Mouse (Mus musculus) ES-E14 (cell line): ENCODE results near the gene Rhob. TPM values are rescaled to one million over a fixed set of nuclear protein-coding genes. Genes with fewer than 3 reads are reported as not detected.

Experiments used
- DNase-seq: peaks from one replicate; pipeline ENCODE4 v3.0.0-alpha.2; 2013; ENCODE audit warnings: low read depth, low spot score
- H3K27ac ChIP-seq: 2 replicates; pipeline ENCODE4 v1.5.1; 2012; ENCODE audit warnings: low read depth, mild to moderate bottlenecking, low read length, moderate library complexity, mixed read lengths; ENCODE audit not compliant: poor library complexity, insufficient read depth, severe bottlenecking
- H3K36me3 ChIP-seq: 2 replicates; pipeline ENCODE4 v1.6.1; 2012; ENCODE audit warnings: mild to moderate bottlenecking, low read length, moderate library complexity, mixed read lengths; ENCODE audit not compliant: control insufficient read depth, poor library complexity, insufficient read depth, severe bottlenecking
- H3K4me1 ChIP-seq, 2 experiments: fragments of 150-350 bp in 1 of 2; sonication (generic) in 1 of 2; 2 replicates each; pipeline ENCODE4 v1.6.1; 2012; ENCODE audit warnings: low read length in 2 of 2, mild to moderate bottlenecking in 1 of 2, mixed read lengths in 1 of 2; ENCODE audit not compliant: control insufficient read depth in 2 of 2, insufficient read depth in 2 of 2, poor library complexity in 1 of 2
- H3K4me3 ChIP-seq, 2 experiments: fragments of 150-350 bp in 1 of 2; sonication (generic) in 1 of 2; 2 replicates each; pipeline ENCODE4 v1.5.1; 2012; ENCODE audit warnings: low read length in 2 of 2, low read depth in 1 of 2, mild to moderate bottlenecking in 1 of 2, mixed read lengths in 1 of 2; ENCODE audit not compliant: insufficient read depth in 1 of 2, poor library complexity in 1 of 2, severe bottlenecking in 1 of 2
- H3K9ac ChIP-seq: 2 replicates; pipeline ENCODE4 v1.6.1; 2012; ENCODE audit warnings: low read depth, mild to moderate bottlenecking, low read length, mixed read lengths; ENCODE audit not compliant: poor library complexity, insufficient read depth, severe bottlenecking
- H3K9me3 ChIP-seq: fragments of 150-350 bp; sonication (generic); 2 replicates; pipeline ENCODE4 v1.6.1; 2012; ENCODE audit warnings: low read depth, mild to moderate bottlenecking, low read length; ENCODE audit not compliant: control insufficient read depth, insufficient read depth
- CHD2 ChIP-seq: IDR thresholded peaks from 2 replicates; pipeline ENCODE4 v1.6.1; 2014; ENCODE audit warnings: mild to moderate bottlenecking, low read depth, low read length, inconsistent platforms
- HCFC1 ChIP-seq: IDR thresholded peaks from 2 replicates; pipeline ENCODE4 v1.6.1; 2012; ENCODE audit warnings: low read length, inconsistent platforms, borderline replicate concordance; ENCODE audit not compliant: insufficient read depth
- MAFK ChIP-seq: IDR thresholded peaks from 2 replicates; pipeline ENCODE4 v1.6.1; 2014; ENCODE audit warnings: mild to moderate bottlenecking, low read depth, low read length, inconsistent platforms; ENCODE audit not compliant: insufficient read depth
- ZC3H11A ChIP-seq: IDR thresholded peaks from 2 replicates; pipeline ENCODE4 v1.6.1; 2012; ENCODE audit warnings: low read depth, mild to moderate bottlenecking, inconsistent platforms, low read length, borderline replicate concordance
- ZNF384 ChIP-seq: IDR thresholded peaks from 2 replicates; pipeline ENCODE4 v1.6.1; 2012; ENCODE audit warnings: low read depth, low read length, inconsistent platforms
- in situ Hi-C, 2 experiments: fragments of 600-800 bp; cut with MboI; formaldehyde crosslinking; loops; one replicate each; pipeline ENCODE4 v1.15.1; 2025; ENCODE audit warnings: low sequenced_read_pairs in 2 of 2, inconsistent platforms in 1 of 2; ENCODE audit not compliant: unreplicated experiment in 2 of 2
- total RNA-seq: library from RNA; depleted of rRNA; stranded (reverse); fragments of 300-350 nt; gene quantifications from 2 replicates; pipeline ENCODE4 v1.2.3, GENCODE M21; 2012

Gene Rhob
- total RNA-seq, 1 experiment = 43.6 TPM

DNA sequence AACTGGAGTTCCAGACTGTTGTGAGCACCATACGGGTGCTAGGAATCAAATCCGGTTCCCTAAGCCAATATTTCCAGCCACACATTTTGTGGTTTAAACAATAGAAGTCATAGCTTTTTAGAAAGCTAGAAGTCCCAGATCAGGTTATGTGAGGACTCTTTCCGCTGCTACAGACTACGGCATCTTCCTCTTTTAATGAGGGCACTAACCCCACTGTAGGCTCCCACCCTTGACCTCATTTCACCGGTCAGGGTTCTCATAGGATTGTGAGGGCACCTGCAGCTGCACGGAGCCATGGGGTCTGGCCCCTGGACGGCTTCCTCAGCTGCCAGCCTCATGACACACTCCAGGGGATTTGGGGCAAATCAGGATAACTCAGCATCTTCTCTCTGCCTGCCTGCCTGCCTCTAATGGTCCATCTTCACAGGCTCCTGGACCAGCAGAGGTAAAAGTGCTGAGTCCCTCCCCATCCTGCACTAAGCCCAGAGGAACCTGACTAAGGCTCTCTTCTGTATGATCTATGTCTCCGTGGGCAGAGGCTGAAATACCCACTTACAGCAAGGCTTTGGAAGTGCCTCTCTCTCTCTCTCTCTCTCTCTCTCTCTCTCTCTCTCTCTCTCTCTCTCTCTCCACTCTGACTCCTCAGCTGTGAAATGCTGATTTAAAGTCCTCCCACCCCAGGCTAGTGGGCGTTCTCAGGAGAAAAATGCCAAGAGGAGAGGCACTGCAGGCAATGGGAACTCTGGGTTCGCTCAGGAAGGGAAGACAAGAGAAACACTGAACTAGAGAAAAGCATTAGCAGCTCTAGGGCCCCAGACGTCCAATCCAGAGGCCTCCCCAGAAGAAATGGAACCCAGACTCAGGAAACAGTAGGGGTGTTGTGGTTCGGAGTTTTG lies 32.5 kb downstream of the Rhob start:
- DNase-seq = no peak
- in situ Hi-C loops = no loop called here
- H3K4me3 ChIP-seq = no peak overlapping the region
- no peak overlapping the region for H3K9ac ChIP-seq
- H3K4me1 ChIP-seq = no peaks in the 10 kb centered on the region
- no peak overlapping the region for H3K27ac ChIP-seq
- H3K36me3 ChIP-seq = no peaks in the 10 kb centered on the region
- TF ChIP-seq HCFC1 = no peak
- no peak for TF ChIP-seq MAFK
- no peak for TF ChIP-seq ZC3H11A
- TF ChIP-seq ZNF384 = no peak
- no peak for TF ChIP-seq CHD2
- H3K9me3 ChIP-seq = no peaks in the 10 kb centered on the region

DNA sequence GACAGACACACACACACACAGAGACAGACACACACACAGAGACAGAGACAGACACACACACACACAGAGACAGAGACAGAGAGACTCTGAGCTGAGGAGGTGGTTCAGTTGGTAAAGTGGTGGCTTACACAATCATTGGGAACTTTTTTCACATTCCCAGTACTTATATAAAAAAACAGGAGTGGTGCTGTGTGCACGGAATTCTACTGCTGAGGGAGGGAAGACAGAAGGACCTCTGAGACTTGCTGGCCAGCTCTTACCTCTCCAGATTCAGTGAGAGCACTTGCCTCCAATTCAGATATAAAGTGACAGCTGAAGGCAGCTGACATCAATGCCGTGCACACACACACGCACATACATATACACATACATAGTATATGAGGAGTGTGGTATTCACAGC lies 34.1 kb downstream of the Rhob start:
- Histone ChIP-seq H3K4me3 (no peak overlapping the region), H3K27ac (no peak overlapping the region), H3K9me3 (no peaks in the 10 kb centered on the region), H3K36me3 (no peaks in the 10 kb centered on the region), H3K4me1 (no peaks in the 10 kb centered on the region), H3K9ac (no peak overlapping the region)
- no peak for DNase-seq
- no peak for TF ChIP-seq ZC3H11A
- no peak for TF ChIP-seq HCFC1
- TF ChIP-seq MAFK = no peak
- TF ChIP-seq CHD2 = no peak
- TF ChIP-seq ZNF384 = no peak
- in situ Hi-C loops = no loop called here

DNA sequence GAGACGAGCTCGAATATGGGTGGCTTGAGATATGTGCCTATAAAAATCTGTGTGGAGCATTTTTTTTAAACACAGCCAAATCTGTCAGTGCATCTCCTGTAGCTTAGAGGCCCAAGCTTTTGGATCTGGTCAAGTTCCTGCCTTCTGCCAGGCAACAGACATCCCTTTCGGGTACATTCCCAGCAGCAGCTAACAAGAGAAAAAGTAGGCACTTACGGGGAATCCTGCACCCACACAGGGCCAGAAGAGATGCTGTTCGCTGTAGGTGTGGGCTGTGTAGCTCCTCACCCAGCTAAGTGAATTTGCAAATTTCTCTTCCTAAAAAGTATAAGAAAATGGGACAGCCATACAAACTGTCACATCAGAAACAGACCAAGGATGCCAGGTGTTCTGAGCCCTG lies 34.8 kb downstream of the Rhob start:
- in situ Hi-C loops = no loop called here
- TF ChIP-seq ZNF384 = no peak
- TF ChIP-seq MAFK = no peak
- no peak for TF ChIP-seq HCFC1
- TF ChIP-seq ZC3H11A = no peak
- no peak for TF ChIP-seq CHD2
- no peaks in the 10 kb centered on the region for H3K4me1 ChIP-seq
- H3K36me3 ChIP-seq = no peaks in the 10 kb centered on the region
- H3K4me3 ChIP-seq = no peak overlapping the region
- H3K9me3 ChIP-seq = no peaks in the 10 kb centered on the region
- no peak overlapping the region for H3K27ac ChIP-seq
- no peak overlapping the region for H3K9ac ChIP-seq
- DNase-seq = no peak

DNA sequence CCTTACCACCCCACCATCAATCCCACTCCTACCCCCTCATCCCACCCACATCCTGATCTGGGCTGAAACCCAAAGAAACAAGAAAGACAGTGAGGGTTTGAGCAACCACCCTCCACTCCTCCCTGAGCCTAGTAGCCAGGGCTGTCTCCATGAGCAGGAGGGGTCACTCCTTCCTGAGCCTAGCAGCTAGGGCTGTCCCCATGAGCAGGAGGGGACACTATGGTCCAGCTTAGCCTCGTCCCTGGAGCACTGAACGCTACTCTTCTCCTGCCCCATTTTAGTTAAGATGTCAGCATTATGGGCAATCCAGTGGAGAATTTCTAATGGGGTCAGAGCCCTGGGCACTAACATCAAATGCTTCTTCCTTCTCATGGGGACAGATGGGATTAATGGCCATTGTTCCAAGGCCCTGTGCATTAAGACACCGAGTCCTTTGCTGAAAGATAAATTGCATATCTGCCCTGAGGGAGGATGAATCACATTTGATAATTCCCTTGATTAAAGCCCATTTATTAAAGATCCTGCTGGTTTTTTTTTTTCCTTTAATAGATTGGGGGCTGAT lies 36.1 kb downstream of the Rhob start:
- no peak overlapping the region for H3K27ac ChIP-seq
- TF ChIP-seq CHD2 (no peak), ZC3H11A (no peak), MAFK (no peak), HCFC1 (no peak), ZNF384 (no peak)
- H3K4me1 ChIP-seq = no peaks in the 10 kb centered on the region
- no peak for DNase-seq
- no peak overlapping the region for H3K4me3 ChIP-seq
- in situ Hi-C loops = no loop called here
- H3K9ac ChIP-seq = no peak overlapping the region
- H3K36me3 ChIP-seq = no peaks in the 10 kb centered on the region
- H3K9me3 ChIP-seq = no peaks in the 10 kb centered on the region
